Mouse (Mus musculus): ENCODE results near the gene Slc6a16. TPM values are rescaled to one million over a fixed set of nuclear protein-coding genes. Genes with fewer than 3 reads are reported as not detected.

The Slc6a16 gene
- polyA plus RNA-seq, 1 experiment from 2014 or later, result not detected

GRCm38 (mm10) chr7:45226421-45226820, 14.5 kb upstream of the Slc6a16 start:
- Histone ChIP-seq H3K4me3 (no peak overlapping the region), H3K9me3 (replicated peaks) (no peaks in the 10 kb centered on the region), H3K36me3 (peaks cover 44% of the 10 kb centered on the region), H3K27ac (no peak overlapping the region), H3K4me2 (no peak overlapping the region), H3K27me3 (replicated peaks) (peaks cover 6% of the 10 kb centered on the region; the same call in 1 of the 2 replicates), H3K9ac (no peak overlapping the region), H3K4me1 (no peaks in the 10 kb centered on the region)
- 84% methylated on average over 5 of the region's 5 CpGs for WGBS (ENCODE audit: insufficient replicate concordance)
- no peak for ATAC-seq

GRCm38 (mm10) chr7:45228548-45228947, 12.3 kb upstream of the Slc6a16 start:
- WGBS (ENCODE audit: insufficient replicate concordance), result 82% methylated on average over 18 of the region's 18 CpGs
- peaks cover 38% of the 10 kb centered on the region for H3K36me3 ChIP-seq

GRCm38 (mm10) chr7:45229046-45229445, 11.8 kb upstream of the Slc6a16 start:
- no peak for ATAC-seq
- H3K36me3 ChIP-seq, result peaks cover 36% of the 10 kb centered on the region
- H3K4me1 ChIP-seq, result peaks cover 16% of the 10 kb centered on the region

More at GRCm38 (mm10) chr7:45228548-45228947, 12.3 kb upstream of the Slc6a16 start:
- no peak overlapping the region for H3K4me2 ChIP-seq
- H3K4me1 ChIP-seq, result peaks cover 11% of the 10 kb centered on the region
- no peak overlapping the region for H3K9ac ChIP-seq
- peaks cover 6% of the 10 kb centered on the region; the same call in 1 of the 2 replicates for H3K27me3 ChIP-seq (replicated peaks)
- no peak overlapping the region for H3K4me3 ChIP-seq
- no peak overlapping the region for H3K27ac ChIP-seq
- ATAC-seq, result no peak
- H3K9me3 ChIP-seq (replicated peaks), result no peaks in the 10 kb centered on the region

GRCm38 (mm10) chr7:45229459-45230203, 11.3 kb upstream of the Slc6a16 start:
- Histone ChIP-seq H3K4me2 (no peak overlapping the region), H3K27ac (no peak overlapping the region), H3K9me3 (replicated peaks) (no peaks in the 10 kb centered on the region), H3K4me1 (peaks cover 22% of the 10 kb centered on the region), H3K9ac (no peak overlapping the region), H3K4me3 (no peak overlapping the region), H3K36me3 (peaks cover 36% of the 10 kb centered on the region), H3K27me3 (replicated peaks) (peaks cover 6% of the 10 kb centered on the region; the same call in 1 of the 2 replicates)
- 60% methylated on average over 7 of the region's 7 CpGs for WGBS (ENCODE audit: insufficient replicate concordance)
- ATAC-seq, result no peak

More at GRCm38 (mm10) chr7:45229046-45229445, 11.8 kb upstream of the Slc6a16 start:
- no peak overlapping the region for H3K9ac ChIP-seq
- no peaks in the 10 kb centered on the region for H3K9me3 ChIP-seq (replicated peaks)
- no peak overlapping the region for H3K4me3 ChIP-seq
- WGBS (ENCODE audit: insufficient replicate concordance), result 74% methylated on average over 8 of the region's 8 CpGs
- peaks cover 6% of the 10 kb centered on the region; the same call in 1 of the 2 replicates for H3K27me3 ChIP-seq (replicated peaks)
- H3K4me2 ChIP-seq, result no peak overlapping the region
- no peak overlapping the region for H3K27ac ChIP-seq

GRCm38 (mm10) chr7:45231192-45231591, 9.7 kb upstream of the Slc6a16 start:
- no peak for ATAC-seq
- no peak overlapping the region for H3K4me3 ChIP-seq
- no peak overlapping the region for H3K9ac ChIP-seq
- peaks cover 7% of the 10 kb centered on the region; the same call in 1 of the 2 replicates for H3K27me3 ChIP-seq (replicated peaks)
- peaks cover 36% of the 10 kb centered on the region for H3K4me1 ChIP-seq
- H3K9me3 ChIP-seq (replicated peaks), result no peaks in the 10 kb centered on the region
- WGBS (ENCODE audit: insufficient replicate concordance), result 71% methylated on average over 12 of the region's 12 CpGs
- H3K36me3 ChIP-seq, result peaks cover 27% of the 10 kb centered on the region
- no peak overlapping the region for H3K4me2 ChIP-seq
- no peak overlapping the region for H3K27ac ChIP-seq

GRCm38 (mm10) chr7:45231941-45232340, 8.9 kb upstream of the Slc6a16 start:
- ATAC-seq, result no peak
- peaks cover 27% of the 10 kb centered on the region for H3K36me3 ChIP-seq
- H3K4me1 ChIP-seq, result peaks cover 36% of the 10 kb centered on the region
- no peak overlapping the region for H3K9ac ChIP-seq
- peaks cover 7% of the 10 kb centered on the region; the same call in 1 of the 2 replicates for H3K27me3 ChIP-seq (replicated peaks)
- no peak overlapping the region for H3K4me2 ChIP-seq
- no peak overlapping the region for H3K4me3 ChIP-seq
- H3K9me3 ChIP-seq (replicated peaks), result no peaks in the 10 kb centered on the region
- WGBS (ENCODE audit: insufficient replicate concordance), result 80% methylated on average over 11 of the region's 11 CpGs
- H3K27ac ChIP-seq, result no peak overlapping the region

- 52% methylated on average over 13 of the region's 13 CpGs for WGBS (ENCODE audit: insufficient replicate concordance)
- Histone ChIP-seq H3K36me3 (peaks cover 27% of the 10 kb centered on the region), H3K27me3 (replicated peaks) (peaks cover 7% of the 10 kb centered on the region; the same call in 1 of the 2 replicates), H3K4me2 (no peak overlapping the region), H3K4me1 (peaks cover 41% of the 10 kb centered on the region), H3K9me3 (replicated peaks) (no peaks in the 10 kb centered on the region), H3K4me3 (no peak overlapping the region), H3K9ac (no peak overlapping the region), H3K27ac (no peak overlapping the region)
- ATAC-seq, result 0 out of 2 replicates have a peak, but pooled peaks have one; percentile 16
Measured at GRCm38 (mm10) chr7:45232716-45233465, 8.0 kb upstream of the Slc6a16 start.

- H3K27ac ChIP-seq, result no peak overlapping the region
- peak overlapping the region; percentile 45 for H3K9ac ChIP-seq
- peaks cover 50% of the 10 kb centered on the region for H3K4me1 ChIP-seq
- H3K27me3 ChIP-seq (replicated peaks), result peaks cover 7% of the 10 kb centered on the region; the same call in 1 of the 2 replicates
- peaks cover 19% of the 10 kb centered on the region for H3K36me3 ChIP-seq
- H3K4me2 ChIP-seq, result peak overlapping the region; percentile 59
- ATAC-seq, result no peak
- peak overlapping the region; percentile 8; the same call in 1 of the 2 replicates for H3K4me3 ChIP-seq
- H3K9me3 ChIP-seq (replicated peaks), result no peaks in the 10 kb centered on the region
- WGBS (ENCODE audit: insufficient replicate concordance), result 50% methylated on average over 20 of the region's 20 CpGs
Measured at GRCm38 (mm10) chr7:45233580-45234332, 7.1 kb upstream of the Slc6a16 start.

GRCm38 (mm10) chr7:45234333-45234841, 6.5 kb upstream of the Slc6a16 start:
- Histone ChIP-seq H3K4me3 (peak overlapping the region; percentile 8; the same call in 1 of the 2 replicates), H3K9ac (peak overlapping the region; percentile 45), H3K4me2 (peak overlapping the region; percentile 59), H3K36me3 (peaks cover 15% of the 10 kb centered on the region), H3K9me3 (replicated peaks) (no peaks in the 10 kb centered on the region), H3K4me1 (peaks cover 56% of the 10 kb centered on the region), H3K27me3 (replicated peaks) (peaks cover 7% of the 10 kb centered on the region; the same call in 1 of the 2 replicates), H3K27ac (no peak overlapping the region)
- WGBS (ENCODE audit: insufficient replicate concordance), result 47% methylated on average over 29 of the region's 29 CpGs
- ATAC-seq, result no peak

GRCm38 (mm10) chr7:45234922-45235571, 5.8 kb upstream of the Slc6a16 start:
- peak overlapping the region; percentile 21; the same call in 1 of the 2 replicates for H3K4me3 ChIP-seq
- peaks cover 15% of the 10 kb centered on the region for H3K36me3 ChIP-seq
- no peaks in the 10 kb centered on the region for H3K9me3 ChIP-seq (replicated peaks)
- ATAC-seq, result peak; percentile 38; the same call in 1 of the 2 replicates
- peaks cover 10% of the 10 kb centered on the region; the same call in 1 of the 2 replicates for H3K27me3 ChIP-seq (replicated peaks)
- peaks cover 63% of the 10 kb centered on the region for H3K4me1 ChIP-seq
- peak overlapping the region; percentile 59 for H3K4me2 ChIP-seq
- no peak overlapping the region for H3K9ac ChIP-seq
- H3K27ac ChIP-seq, result no peak overlapping the region
- WGBS (ENCODE audit: insufficient replicate concordance), result 26% methylated on average over 21 of the region's 21 CpGs
